Mouse (Mus musculus) common myeloid progenitor, adult 5-6 weeks (primary cell): Measurements from ENCODE around the gene Armh4. TPM values are rescaled to one million over a fixed set of nuclear protein-coding genes. Genes with fewer than 3 reads are reported as not detected.

Experiments
- ATAC-seq: replicated peaks from 2 replicates; pipeline ENCODE4 v1.8.0; 2016; ENCODE audit warnings: low read depth, mild to moderate bottlenecking, moderate TSS enrichment, inconsistent platforms; ENCODE audit not compliant: poor library complexity, severe bottlenecking
- total RNA-seq: library from RNA; stranded (forward); fragments of 200-1000, 187-1606 nt; gene quantifications from 2 replicates; pipeline ENCODE4 v1.2.3, GENCODE M21; 2017

The Armh4 gene
- total RNA-seq, 1 experiment from 2014 or later: not detected

GRCm38 (mm10) chr14:49738441-49739088, 44.6 kb downstream of the Armh4 start:
- ATAC-seq: no peak

GRCm38 (mm10) chr14:49733950-49734349, 49.2 kb downstream of the Armh4 start:
- no peak for ATAC-seq

DNA sequence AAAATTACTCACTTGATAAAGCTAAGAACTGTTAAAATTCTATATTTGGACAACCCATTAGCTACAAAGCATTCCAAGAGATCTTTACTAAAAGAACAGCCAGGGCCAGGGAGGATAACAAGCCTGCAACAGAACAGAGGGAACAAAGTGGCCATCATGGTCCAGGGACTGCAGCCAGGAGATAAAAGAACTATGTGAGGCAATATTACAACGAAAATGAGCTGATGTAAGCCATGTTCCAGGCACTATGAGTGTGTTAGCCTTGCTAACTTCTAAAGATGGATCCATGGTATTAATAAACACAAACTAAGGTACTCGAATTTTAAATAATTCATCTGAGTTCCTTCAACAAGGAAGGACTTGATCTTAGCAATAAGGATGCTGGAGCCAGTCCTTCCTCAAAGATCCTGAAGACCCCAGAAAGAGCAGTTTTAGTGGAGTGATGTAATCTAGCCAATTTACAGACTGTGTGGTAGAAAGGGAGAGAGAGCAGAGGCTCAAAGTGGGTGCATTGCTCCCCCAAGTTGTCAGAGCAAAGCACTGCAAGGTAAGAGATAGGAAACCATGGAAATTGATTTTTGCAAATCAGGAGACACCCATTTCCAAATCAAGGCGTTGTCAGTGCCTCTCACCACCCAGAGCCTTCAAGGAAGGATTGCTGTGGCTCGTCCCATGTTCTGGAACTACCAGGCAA, 59.7 kb downstream of the Armh4 start:
- no peak for ATAC-seq

DNA sequence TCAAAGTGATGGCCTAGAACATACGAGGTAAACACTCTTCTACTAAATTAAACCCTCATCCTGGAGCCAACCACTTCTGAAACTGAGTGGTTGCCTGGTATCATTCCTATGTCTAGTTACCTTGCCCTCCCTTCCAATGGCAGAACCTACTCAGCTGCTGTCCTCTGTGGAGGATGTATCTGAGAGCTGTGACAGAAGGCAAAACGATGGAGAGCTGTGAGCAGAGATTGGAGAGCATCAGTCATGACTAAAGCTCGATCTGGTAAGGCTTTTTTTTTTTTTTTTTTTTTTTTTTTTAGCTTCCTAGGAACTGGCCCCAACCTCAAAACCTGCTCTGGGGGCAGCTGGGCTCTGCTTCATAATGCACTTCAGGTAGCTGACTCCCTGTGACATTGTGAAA, 60.4 kb downstream of the Armh4 start:
- no peak for ATAC-seq

DNA sequence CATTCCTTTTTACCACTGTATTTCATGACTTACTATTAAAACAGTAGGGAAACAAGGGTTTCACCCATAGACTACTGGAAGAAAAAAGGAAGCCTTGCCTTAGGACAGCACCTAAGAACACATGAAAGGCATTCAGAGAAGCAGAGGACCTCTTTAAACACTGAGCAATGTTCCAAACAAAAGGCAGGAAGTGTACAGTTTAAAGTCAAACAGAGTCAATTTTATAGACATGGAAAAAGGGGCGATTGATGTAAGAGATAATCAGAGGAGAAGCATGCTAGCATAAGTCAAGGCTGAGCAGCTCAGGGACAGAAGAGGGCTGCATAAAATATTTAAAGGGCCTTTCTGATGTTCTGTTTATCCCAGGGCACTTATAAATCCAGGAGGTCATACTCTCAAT, 61.9 kb downstream of the Armh4 start:
- no peak for ATAC-seq

DNA sequence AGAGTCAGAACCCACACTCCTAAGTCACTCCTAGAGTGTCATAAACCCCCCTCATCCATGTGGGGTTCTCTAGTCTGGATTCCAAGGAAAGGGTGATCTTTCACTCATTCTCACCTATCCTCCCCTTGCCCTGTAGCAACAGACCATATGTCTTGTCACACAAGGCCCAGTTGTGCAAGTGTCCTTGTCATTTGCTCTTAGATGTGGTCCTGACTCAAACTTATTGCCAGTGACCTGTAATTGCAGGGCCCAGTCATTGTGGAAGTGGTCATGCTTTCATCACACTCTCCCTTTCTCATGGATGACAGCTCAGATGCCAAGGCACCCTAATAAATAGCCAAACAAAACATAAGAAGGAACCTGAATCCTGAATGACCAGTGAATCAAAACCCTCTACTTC, 63.5 kb downstream of the Armh4 start:
- ATAC-seq: no peak

GRCm38 (mm10) chr14:49711016-49711415, 72.2 kb downstream of the Armh4 start:
- ATAC-seq: no peak

DNA sequence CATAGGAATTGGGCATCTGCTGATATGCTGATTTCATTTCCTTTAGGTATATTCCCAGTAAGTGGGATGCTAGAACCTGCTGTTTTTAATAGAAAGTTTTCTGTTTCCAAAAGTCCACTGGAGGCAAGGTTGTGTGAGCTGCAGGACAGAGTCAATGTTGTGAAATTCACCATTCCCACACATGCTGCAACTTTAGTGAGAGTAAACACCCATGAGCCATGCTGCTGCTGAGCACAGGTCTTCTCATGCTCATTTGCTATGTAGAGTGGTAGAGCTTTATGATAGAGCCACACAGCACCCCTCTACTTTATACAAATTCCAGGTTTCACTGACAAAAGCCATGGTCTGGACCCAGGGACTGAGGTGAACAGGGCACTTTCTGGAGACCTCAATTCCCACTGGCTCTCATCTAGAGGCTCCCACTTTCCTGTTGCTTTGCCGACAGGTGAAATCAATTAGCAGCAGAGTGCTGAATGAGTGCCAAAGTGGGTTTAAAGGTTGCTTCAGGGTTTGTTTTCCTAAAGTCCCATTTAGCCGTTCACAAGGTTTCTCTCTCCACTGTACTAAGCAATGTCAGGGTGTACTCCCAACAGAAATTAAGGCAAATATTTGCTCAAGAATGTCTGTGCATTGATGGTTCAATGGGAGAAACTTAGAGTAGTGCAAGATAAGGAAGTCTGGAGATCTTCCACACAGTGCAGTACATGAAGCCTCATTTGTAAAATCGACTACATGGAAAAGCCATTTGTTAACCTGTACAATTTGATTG, 79.6 kb downstream of the Armh4 start:
- no peak for ATAC-seq

DNA sequence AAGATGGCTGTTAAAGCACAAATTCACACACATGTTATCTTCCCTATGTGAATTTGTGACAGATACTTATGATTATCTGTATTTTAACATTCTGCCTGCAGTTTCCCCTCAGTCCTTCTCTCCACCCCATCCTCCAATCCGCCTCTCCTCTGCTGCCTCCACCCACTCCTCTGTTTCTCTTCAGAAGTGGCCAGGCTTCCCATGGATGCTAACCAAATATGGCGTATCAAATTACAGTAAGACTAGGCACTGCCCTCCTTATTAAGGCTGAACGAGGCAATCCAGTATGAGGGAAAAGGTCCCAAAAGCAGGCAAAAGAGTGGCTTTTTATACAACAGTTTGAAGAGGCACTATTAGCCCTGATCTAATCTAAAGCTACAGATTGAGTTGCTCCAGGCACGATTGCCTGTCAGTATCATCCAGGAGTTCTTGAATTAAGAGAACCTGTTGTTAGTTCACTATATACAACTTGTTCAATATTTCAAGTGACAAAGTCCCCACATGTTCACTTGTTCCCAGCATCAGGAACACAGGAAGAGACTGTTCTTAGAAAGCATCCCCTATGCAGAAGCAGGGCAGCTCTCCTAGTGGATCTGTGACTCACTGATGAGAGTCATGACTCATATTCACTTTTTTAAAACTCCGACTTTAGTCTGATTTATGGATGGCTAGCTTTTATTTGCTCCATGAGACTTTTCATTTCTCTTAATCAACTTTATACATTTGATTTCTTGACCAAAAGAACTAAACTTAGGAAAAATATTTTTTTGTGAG, 103.5 kb downstream of the Armh4 start:
- no peak for ATAC-seq

GRCm38 (mm10) chr14:49676580-49676979, 106.6 kb downstream of the Armh4 start:
- ATAC-seq: no peak

- ATAC-seq: no peak
Observed at GRCm38 (mm10) chr14:49660444-49660843, 122.7 kb downstream of the Armh4 start.

GRCm38 (mm10) chr14:49649191-49649590, 134.0 kb downstream of the Armh4 start:
- no peak for ATAC-seq

DNA sequence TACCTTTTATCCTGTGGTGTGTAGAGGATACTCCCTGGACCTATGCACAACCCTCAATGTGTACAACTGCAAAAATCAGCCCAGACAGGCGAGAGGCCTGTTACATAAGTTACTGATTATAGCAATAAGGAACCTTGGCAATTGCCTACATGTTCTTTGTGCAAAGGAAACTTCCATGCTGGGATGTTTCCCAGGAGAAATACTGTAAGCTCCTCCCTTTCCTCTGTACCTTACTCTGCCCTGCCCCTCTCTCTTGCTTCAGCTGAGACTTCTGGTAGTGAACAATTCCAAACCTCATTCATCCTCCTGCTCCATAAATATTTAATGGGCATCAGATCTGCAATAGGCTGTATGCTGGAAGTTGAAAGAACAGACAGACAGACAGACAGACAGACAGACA, 145.8 kb downstream of the Armh4 start:
- no peak for ATAC-seq

- no peak for ATAC-seq
Observed at GRCm38 (mm10) chr14:49626055-49626454, 157.1 kb downstream of the Armh4 start.

Other genes starting within 250 kb of the Armh4 start
- not detected in 2 replicates for gene Olfr722, start 118.6 kb upstream of the Armh4 start, total RNA-seq
- not detected in 2 replicates for gene Olfr723, start 148.4 kb upstream of the Armh4 start, total RNA-seq
- not detected in 2 replicates for gene Olfr724, start 179.9 kb upstream of the Armh4 start, total RNA-seq